Mouse (Mus musculus): ENCODE measurements around the gene Cox4i2.

GRCm38 (mm10) chr2:152771571-152771970, 17.6 kb downstream of the Cox4i2 start:
- TF ChIP-seq GATA1 (IDR thresholded peaks at IDR 0.05; ENCODE audit: borderline replicate concordance, low read length): no peak
- TF ChIP-seq CTCF (IDR thresholded peaks at IDR 0.05; ENCODE audit: low read depth, low read length): no peak
